Mouse (Mus musculus): ENCODE data around the gene Gm47959. TPM values are rescaled to one million over a fixed set of nuclear protein-coding genes. Genes with fewer than 3 reads are reported as not detected.

Gm47959 gene
- total RNA-seq, 2 experiments from 2014 or later: not detected

DNA sequence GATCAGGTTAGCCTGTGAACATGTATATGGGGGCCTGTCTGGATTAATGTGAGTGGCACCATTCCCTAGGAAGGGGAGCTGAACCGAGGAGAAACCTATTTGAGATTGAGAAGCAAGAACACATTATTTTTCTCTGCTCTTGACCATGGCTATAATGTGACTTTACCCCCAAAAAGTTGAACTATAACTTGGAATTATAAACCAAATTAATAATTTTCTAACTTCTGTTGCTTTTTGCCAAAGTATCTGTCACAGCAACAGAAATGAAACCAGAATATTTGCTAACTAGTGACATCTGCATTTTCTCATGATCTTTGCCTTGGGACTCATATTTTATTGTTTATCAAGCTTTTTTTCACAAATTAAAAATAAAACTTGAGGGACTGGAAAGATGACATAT, 16.2 kb downstream of the Gm47959 start:
- no peak for ATAC-seq (replicated peaks; ENCODE audit: low FRiP score, low TSS enrichment, poor library complexity, severe bottlenecking)

DNA sequence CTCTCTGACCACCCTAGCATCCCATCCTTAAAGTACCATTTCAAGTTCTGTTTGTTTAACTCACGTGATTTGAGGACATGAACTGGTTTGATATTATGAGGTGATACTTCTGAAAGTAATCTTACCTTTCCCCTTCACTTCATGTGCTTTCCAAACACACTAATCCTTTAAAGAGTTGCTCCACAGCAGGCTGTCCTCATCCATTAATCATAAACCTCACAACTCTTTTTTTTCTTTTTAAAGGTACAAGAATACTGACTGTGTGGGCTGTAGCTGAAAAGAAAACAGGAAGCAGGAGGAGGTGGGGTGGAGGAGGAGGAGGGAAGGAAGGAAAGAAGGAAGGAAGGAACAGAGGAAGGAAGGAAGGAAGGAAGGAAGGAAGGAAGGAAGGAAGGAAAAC, 31.6 kb downstream of the Gm47959 start:
- ATAC-seq (replicated peaks; ENCODE audit: low FRiP score, low TSS enrichment, poor library complexity, severe bottlenecking): no peak

- ATAC-seq (replicated peaks; ENCODE audit: low FRiP score, low TSS enrichment, poor library complexity, severe bottlenecking): no peak
Measured at GRCm38 (mm10) chr1:83032508-83032907, 32.2 kb downstream of the Gm47959 start.

GRCm38 (mm10) chr1:83034509-83034908, 34.2 kb downstream of the Gm47959 start:
- ATAC-seq (replicated peaks; ENCODE audit: low FRiP score, low TSS enrichment, poor library complexity, severe bottlenecking): no peak

DNA sequence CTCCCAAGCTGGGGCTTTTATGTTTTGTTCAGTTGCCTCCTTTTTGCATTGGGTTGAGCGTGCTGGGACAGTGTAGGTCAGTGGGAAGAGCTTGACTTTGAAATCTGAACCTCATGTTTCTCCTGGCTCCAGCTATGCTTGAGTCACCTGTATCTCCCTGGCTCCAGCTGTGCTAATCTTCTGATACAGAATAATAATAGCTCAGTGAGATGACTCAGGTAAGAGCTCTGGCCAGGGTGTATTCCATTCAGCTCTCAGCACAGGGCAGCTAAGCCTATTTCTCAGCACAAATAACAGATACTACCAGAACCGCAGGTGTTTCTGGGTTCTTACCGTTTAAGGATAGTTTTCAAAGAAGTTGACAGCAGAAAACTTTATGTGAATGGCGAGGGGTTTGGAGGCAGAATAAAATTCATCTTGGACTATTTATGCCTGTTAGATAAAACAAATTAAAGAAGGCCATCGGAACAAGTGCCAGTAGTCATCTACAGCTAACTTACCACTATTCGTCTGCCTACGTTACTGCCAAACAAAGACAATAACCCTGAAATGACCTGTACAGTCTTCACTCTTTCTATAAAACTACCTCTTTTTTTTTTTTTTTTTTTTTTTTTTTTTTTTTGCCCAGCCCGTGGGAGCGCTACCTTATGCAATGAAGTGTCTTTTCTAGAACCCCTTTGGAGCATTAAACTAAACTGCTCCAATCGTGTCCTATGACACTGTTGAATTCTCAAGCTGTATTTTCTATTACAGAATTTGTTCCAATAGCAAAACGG, 36.7 kb downstream of the Gm47959 start:
- ATAC-seq (replicated peaks; ENCODE audit: low FRiP score, low TSS enrichment, poor library complexity, severe bottlenecking): no peak

GRCm38 (mm10) chr1:83038109-83038672, 37.8 kb downstream of the Gm47959 start, which contains the start of gene Slc19a3:
Slc19a3 (minus strand) TSS chr1:83038448.
- peak; percentile 52; the same call in 1 of the 2 replicates for ATAC-seq (replicated peaks; ENCODE audit: low FRiP score, low TSS enrichment, poor library complexity, severe bottlenecking)

GRCm38 (mm10) chr1:83039080-83039479, 38.7 kb downstream of the Gm47959 start:
- ATAC-seq (replicated peaks; ENCODE audit: low FRiP score, low TSS enrichment, poor library complexity, severe bottlenecking): no peak

- ATAC-seq (replicated peaks; ENCODE audit: low FRiP score, low TSS enrichment, poor library complexity, severe bottlenecking): no peak
Measured at GRCm38 (mm10) chr1:83042380-83042779, 42.0 kb downstream of the Gm47959 start, which contains the start of gene Krtap28-10. Krtap28-10 (minus strand) TSS chr1:83042480.

DNA sequence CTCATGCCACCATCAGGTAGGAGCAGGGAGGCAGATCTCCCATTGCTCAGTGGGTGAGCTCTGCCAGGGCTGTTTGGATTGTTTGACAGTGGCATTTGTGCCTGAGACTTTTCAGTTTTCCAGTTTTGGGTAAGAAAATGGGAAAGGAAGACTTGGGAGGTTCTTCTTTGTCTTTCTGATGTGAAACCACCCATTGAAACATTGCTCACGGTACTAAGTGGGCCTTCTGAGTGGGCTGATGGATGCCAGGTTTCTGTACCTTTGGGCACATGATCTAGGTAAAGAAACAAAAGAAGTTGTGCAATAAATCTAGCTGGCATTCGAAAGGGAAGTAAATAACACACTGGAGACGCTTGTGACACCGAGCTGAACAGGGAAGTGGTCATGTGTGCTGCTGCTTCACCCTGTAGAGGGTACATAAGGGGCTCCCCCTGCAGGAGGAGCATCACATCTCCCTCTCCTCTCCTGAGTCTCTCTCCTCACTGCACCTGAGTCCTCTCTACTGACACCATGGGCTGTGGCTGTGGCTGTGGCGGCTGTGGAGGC, 44.6 kb downstream of the Gm47959 start, which contains the start of gene Gm47969:
Gene Gm47969, plus strand, starts transcription at position 51 of the 546 bp plus-strand sequence.
- no peak for ATAC-seq (replicated peaks; ENCODE audit: low FRiP score, low TSS enrichment, poor library complexity, severe bottlenecking)

Other genes with a start within 250 kb of the Gm47959 start
- gene Tm4sf20, start 232.1 kb upstream of the Gm47959 start, total RNA-seq (2014; fragmentation: Nextera tagmentation): not detected in 2 replicates
- gene Tm4sf20, start 232.1 kb upstream of the Gm47959 start, total RNA-seq (2017): not detected in 2 replicates
- not detected in 2 replicates for gene Gm47791, start 229.3 kb upstream of the Gm47959 start, total RNA-seq (2014; fragmentation: Nextera tagmentation)
- gene Gm47791, start 229.3 kb upstream of the Gm47959 start, total RNA-seq (2017): not detected in 2 replicates
- gene Agfg1, start 161.1 kb upstream of the Gm47959 start, total RNA-seq (2014; fragmentation: Nextera tagmentation): 30.1 and 39.6 TPM in 2 replicates
- 32.5 and 42.1 TPM in 2 replicates for gene Agfg1, start 161.1 kb upstream of the Gm47959 start, total RNA-seq (2017)
- not detected in 2 replicates for gene A030005L19Rik, start 87.2 kb upstream of the Gm47959 start, total RNA-seq (2014; fragmentation: Nextera tagmentation)
- gene A030005L19Rik, start 87.2 kb upstream of the Gm47959 start, total RNA-seq (2017): not detected in 2 replicates
- gene A030014E15Rik, start 75.6 kb upstream of the Gm47959 start, total RNA-seq (2014; fragmentation: Nextera tagmentation): not detected in 2 replicates
- gene A030014E15Rik, start 75.6 kb upstream of the Gm47959 start, total RNA-seq (2017): not detected in 2 replicates
- gene Gm6217, start 69.1 kb upstream of the Gm47959 start, total RNA-seq (2014; fragmentation: Nextera tagmentation): not detected in 2 replicates
- gene Gm6217, start 69.1 kb upstream of the Gm47959 start, total RNA-seq (2017): not detected in 2 replicates
- gene A030003K21Rik, start 57.2 kb upstream of the Gm47959 start, total RNA-seq (2014; fragmentation: Nextera tagmentation): not detected in 2 replicates
- not detected in 2 replicates for gene A030003K21Rik, start 57.2 kb upstream of the Gm47959 start, total RNA-seq (2017)
- gene Gm7544, start 44.5 kb upstream of the Gm47959 start, total RNA-seq (2014; fragmentation: Nextera tagmentation): not detected in 2 replicates
- not detected in 2 replicates for gene Gm7544, start 44.5 kb upstream of the Gm47959 start, total RNA-seq (2017)
- gene Gm47955, start 40.3 kb upstream of the Gm47959 start, total RNA-seq (2014; fragmentation: Nextera tagmentation): not detected in 2 replicates
- not detected in 2 replicates for gene Gm47955, start 40.3 kb upstream of the Gm47959 start, total RNA-seq (2017)
- gene Slc19a3, start 37.9 kb downstream of the Gm47959 start, total RNA-seq (2014; fragmentation: Nextera tagmentation): not detected in 2 replicates
- not detected in 2 replicates for gene Slc19a3, start 37.9 kb downstream of the Gm47959 start, total RNA-seq (2017)
- gene Krtap28-10, start 41.9 kb downstream of the Gm47959 start, total RNA-seq (2014; fragmentation: Nextera tagmentation): not detected in 2 replicates
- gene Krtap28-10, start 41.9 kb downstream of the Gm47959 start, total RNA-seq (2017): not detected in 2 replicates
- not detected in 2 replicates for gene Gm47969, start 44.4 kb downstream of the Gm47959 start, total RNA-seq (2014; fragmentation: Nextera tagmentation)
- not detected in 2 replicates for gene Gm47969, start 44.4 kb downstream of the Gm47959 start, total RNA-seq (2017)
- gene A030005K14Rik, start 58.8 kb downstream of the Gm47959 start, total RNA-seq (2014; fragmentation: Nextera tagmentation): not detected in 2 replicates
- not detected in 2 replicates for gene A030005K14Rik, start 58.8 kb downstream of the Gm47959 start, total RNA-seq (2017)
- gene Krtap28-13, start 60.4 kb downstream of the Gm47959 start, total RNA-seq (2014; fragmentation: Nextera tagmentation): not detected in 2 replicates
- gene Krtap28-13, start 60.4 kb downstream of the Gm47959 start, total RNA-seq (2017): not detected in 2 replicates
- gene Ccl20, start 116.2 kb downstream of the Gm47959 start, total RNA-seq (2014; fragmentation: Nextera tagmentation): not detected in 2 replicates
- not detected in 2 replicates for gene Ccl20, start 116.2 kb downstream of the Gm47959 start, total RNA-seq (2017)
- gene Daw1, start 159.2 kb downstream of the Gm47959 start, total RNA-seq (2014; fragmentation: Nextera tagmentation): not detected in 2 replicates
- not detected in 2 replicates for gene Daw1, start 159.2 kb downstream of the Gm47959 start, total RNA-seq (2017)